Comparison of ENCODE assay signal across 21 mouse cellular contexts in genomic region chr14:120172058-120172457, GRCm38 (mm10).
DNase-seq lines count a peak whose midpoint lies in the region; ATAC-seq and TF ChIP-seq lines count a peak whose summit lies in the region.
"Had no signal": no experiment of that assay in that cellular context is flagged by ENCODE, and none has a peak within 500 bp of the region (broad histone marks: within the 10 kb centered on the region; RNA-seq: fewer than 3 reads in every experiment).

No protein-coding gene starts in this region.

- H3K4me1 ChIP-seq in heart, embryonic 10.5 days = no peaks in the 10 kb centered on the region
- no peaks in the 10 kb centered on the region for H3K4me1 ChIP-seq in lung, postnatal 0 days (ENCODE audit: insufficient read depth, low read depth, low read length)
- H3K4me1 ChIP-seq: forebrain, embryonic 15.5 days; heart, embryonic 15.5 days; hindbrain, embryonic 13.5 days had no signal

- TF ChIP-seq CTCF in lung, postnatal 0 days (IDR thresholded peaks at IDR 0.05) = no peak

- TF ChIP-seq EP300 in lung, postnatal 0 days (IDR thresholded peaks at IDR 0.05) = no peak

- no peaks in the 10 kb centered on the region for H3K9me3 ChIP-seq in heart, embryonic 10.5 days
- no peaks in the 10 kb centered on the region for H3K9me3 ChIP-seq in lung, postnatal 0 days (ENCODE audit: low read length)
- H3K9me3 ChIP-seq: forebrain, embryonic 15.5 days; heart, embryonic 15.5 days; hindbrain, embryonic 13.5 days had no signal

- WGBS in heart, embryonic 10.5 days = 73% methylated on average over 4 of the region's 4 CpGs
- WGBS in lung, postnatal 0 days = 63% methylated on average over 4 of the region's 4 CpGs

- peak; percentile 33 for ATAC-seq in lung, postnatal 0 days
- peak; percentile 77 for ATAC-seq in megakaryocyte, adult 5-6 weeks (ENCODE audit: poor library complexity, severe bottlenecking)
- ATAC-seq: activated CD4-positive, CD25-positive, alpha-beta regulatory T cell, adult 4 months; forebrain, embryonic 15.5 days; hindbrain, postnatal 0 days; Patski had no signal

- no peak overlapping the region for H3K9ac ChIP-seq in lung, postnatal 0 days (replicated peaks; ENCODE audit: low read depth)
- H3K9ac ChIP-seq: forebrain, embryonic 15.5 days; heart, embryonic 15.5 days; hindbrain, embryonic 13.5 days had no signal

- no peak overlapping the region for H3K4me3 ChIP-seq in heart, embryonic 10.5 days
- H3K4me3 ChIP-seq in lung, postnatal 0 days (ENCODE audit: low read depth, low read length) = no peak overlapping the region
- H3K4me3 ChIP-seq: forebrain, embryonic 15.5 days; heart, embryonic 15.5 days; hindbrain, embryonic 13.5 days had no signal

- peak; percentile 55 for DNase-seq in heart, embryonic 10.5 days (ENCODE audit: low spot score)
- no peak for DNase-seq in heart, adult 18-20 months
- peak; percentile 24 for DNase-seq in lung, postnatal 0 days (ENCODE audit: low spot score)
- DNase-seq in lung, postnatal 14 days = no peak
- no peak for DNase-seq in spleen, postnatal 4 days (ENCODE audit: low spot score in 2 of 2)
- DNase-seq in right cerebral cortex, adult 18-20 months = no peak
- DNase-seq: adrenal gland, postnatal 14 days; cerebellum, adult 18-20 months; cerebellum, adult 9-11 months; cerebellum, postnatal 36 days; gastrocnemius, postnatal 10 days; heart, postnatal 14 days had no signal

- H3K4me2 ChIP-seq in lung, postnatal 0 days (replicated peaks; ENCODE audit: low read depth, low read length) = no peak overlapping the region
- H3K4me2 ChIP-seq: forebrain, embryonic 15.5 days; heart, embryonic 11.5 days; heart, embryonic 15.5 days; hindbrain, embryonic 13.5 days had no signal

- no peak overlapping the region for H3K27ac ChIP-seq in heart, embryonic 10.5 days
- no peak overlapping the region for H3K27ac ChIP-seq in lung, postnatal 0 days (ENCODE audit: low read length)
- H3K27ac ChIP-seq: forebrain, embryonic 15.5 days; heart, embryonic 15.5 days; hindbrain, embryonic 13.5 days; hindbrain, postnatal 0 days had no signal

- H3K36me3 ChIP-seq in heart, embryonic 10.5 days = no peaks in the 10 kb centered on the region
- no peaks in the 10 kb centered on the region for H3K36me3 ChIP-seq in lung, postnatal 0 days (ENCODE audit: insufficient read depth, low read length)
- H3K36me3 ChIP-seq: forebrain, embryonic 15.5 days; heart, embryonic 15.5 days; hindbrain, embryonic 13.5 days had no signal

- H3K27me3 ChIP-seq in heart, embryonic 10.5 days (ENCODE audit: insufficient read depth, poor library complexity, severe bottlenecking) = no peaks in the 10 kb centered on the region
- no peaks in the 10 kb centered on the region for H3K27me3 ChIP-seq in lung, postnatal 0 days (replicated peaks; ENCODE audit: insufficient read depth, low read length)
- H3K27me3 ChIP-seq: CH12.LX; forebrain, embryonic 15.5 days; heart, embryonic 15.5 days; hindbrain, embryonic 13.5 days; Patski had no signal

Comparison
In these comparisons a context has a peak if more than half of its experiments do, and no peak if none do; other contexts are left out.
1. DNase-seq: peak in heart, embryonic 10.5 days (single experiment) and lung, postnatal 0 days (single experiment); none in heart, adult 18-20 months (0 of 2), lung, postnatal 14 days (single experiment), spleen, postnatal 4 days (0 of 2) and right cerebral cortex, adult 18-20 months (single experiment).